Mouse (Mus musculus) lung, embryonic 14.5 days (tissue): ENCODE data around the gene Card10. TPM values are rescaled to one million over a fixed set of nuclear protein-coding genes. Genes with fewer than 3 reads are reported as not detected.

Experiments used
- ATAC-seq: fragments of 200-750 bp; cut with Nextera tagmentation; 2 replicates; pipeline ENCODE4 v1.8.0; 2017; ENCODE audit warnings: mild to moderate bottlenecking, moderate TSS enrichment, moderate library complexity; ENCODE audit not compliant: insufficient read depth
- DNase-seq: peaks from one replicate; pipeline ENCODE4 v3.0.0-alpha.2; 2015
- H3K27ac ChIP-seq: fragments of 300-500 bp; sonication (generic); 2 replicates; pipeline ENCODE4 v1.5.1; 2014; ENCODE audit warnings: low read depth, mild to moderate bottlenecking, moderate library complexity
- H3K27me3 ChIP-seq: fragments of 300-500 bp; sonication (generic); 2 replicates; pipeline ENCODE4 v1.6.1; 2014; ENCODE audit warnings: low read length, control low read depth; ENCODE audit not compliant: insufficient read depth
- H3K36me3 ChIP-seq: fragments of 300-500 bp; sonication (generic); 2 replicates; pipeline ENCODE4 v1.6.1; 2014; ENCODE audit warnings: control low read depth; ENCODE audit not compliant: insufficient read depth
- H3K4me1 ChIP-seq: fragments of 300-500 bp; sonication (generic); 2 replicates; pipeline ENCODE4 v1.6.1; 2014; ENCODE audit warnings: antibody characterized with exemption, control low read depth; ENCODE audit not compliant: insufficient read depth
- H3K4me2 ChIP-seq: fragments of 300-500 bp; sonication (generic); 2 replicates; pipeline ENCODE4 v1.6.1; 2014; ENCODE audit warnings: mild to moderate bottlenecking
- H3K4me3 ChIP-seq: fragments of 300-500 bp; sonication (generic); 2 replicates; pipeline ENCODE4 v1.5.1; 2014; ENCODE audit warnings: low read depth, low read length
- H3K9ac ChIP-seq: fragments of 300-500 bp; sonication (generic); 2 replicates; pipeline ENCODE4 v1.6.1; 2014
- H3K9me3 ChIP-seq: fragments of 300-500 bp; sonication (generic); 2 replicates; pipeline ENCODE4 v1.6.1; 2016; ENCODE audit warnings: low read depth, low read length, control low read depth
- CTCF ChIP-seq: IDR thresholded peaks from 2 replicates; pipeline ENCODE4 v1.5.1; 2016; ENCODE audit warnings: antibody characterized with exemption, low read depth
- whole genome bisulfite sequencing: fragments of 180-500 bp; shearing (Covaris S2); extraction: QIAGEN DNeasy Blood & Tissue Kit; methylation state at CpG from one replicate; pipeline ENCODE4 v1.1.7; 2014; 5-methylcytosine and 5-hydroxymethylcytosine counted together
- polyA plus RNA-seq: library from polyadenylated mRNA; unstranded; fragments of >200 nt; fragmentation: Nextera tagmentation; extraction: Ambion mirVana; gene quantifications from 2 replicates; pipeline ENCODE4 v1.2.1, GENCODE M21; 2014

Card10 gene
- polyA plus RNA-seq, 1 experiment from 2014 or later = 8.5 TPM

- Histone ChIP-seq H3K4me1 (peaks cover 32% of the 10 kb centered on the region), H3K9ac (peak overlapping the region; percentile 7; the same call in 1 of the 2 replicates), H3K4me2 (no peak overlapping the region; the same call in 1 of the 2 replicates), H3K27me3 (no peaks in the 10 kb centered on the region), H3K36me3 (peaks cover 12% of the 10 kb centered on the region), H3K9me3 (no peaks in the 10 kb centered on the region), H3K27ac (peak overlapping the region; percentile 62), H3K4me3 (no peak overlapping the region)
- DNase-seq (no peak), ATAC-seq (no peak)
- 51% methylated on average over 6 of the region's 6 CpGs for WGBS
- TF ChIP-seq CTCF = no peak
Measured at GRCm38 (mm10) chr15:78841161-78841790, 38.4 kb upstream of the Card10 start.

GRCm38 (mm10) chr15:78840751-78841150 lies 37.9 kb upstream of the Card10 start:
- peaks cover 33% of the 10 kb centered on the region for H3K4me1 ChIP-seq
- DNase-seq = no peak
- 63% methylated on average over 11 of the region's 11 CpGs for WGBS

DNA sequence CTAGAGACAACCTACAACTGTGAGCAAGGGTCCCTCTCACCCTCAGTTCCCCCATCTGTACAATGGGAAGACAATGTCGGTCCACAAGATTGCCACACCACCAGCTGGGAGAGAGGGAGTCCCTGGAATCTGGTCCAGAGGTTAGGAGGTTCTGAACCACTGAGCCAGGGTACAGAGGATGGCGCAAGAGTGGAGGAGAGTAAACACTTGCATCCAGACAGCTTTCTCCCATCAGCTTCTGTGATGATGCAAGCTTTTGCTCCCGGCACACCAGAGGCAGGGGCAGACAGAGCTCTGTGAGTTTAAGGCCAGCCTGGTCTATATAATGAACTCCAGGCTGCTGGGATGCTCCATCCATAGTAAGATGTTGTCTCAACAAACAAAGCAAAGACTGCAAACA lies 37.4 kb upstream of the Card10 start:
- H3K4me2 ChIP-seq = no peak overlapping the region
- no peaks in the 10 kb centered on the region for H3K9me3 ChIP-seq
- ATAC-seq (no peak; the same call in 1 of the 2 replicates), DNase-seq (peak; percentile 76)
- no peak overlapping the region for H3K9ac ChIP-seq
- peak overlapping the region; percentile 47 for H3K27ac ChIP-seq
- TF ChIP-seq CTCF = no peak
- peaks cover 33% of the 10 kb centered on the region for H3K4me1 ChIP-seq
- H3K27me3 ChIP-seq = no peaks in the 10 kb centered on the region
- WGBS = 34% methylated on average over 3 of the region's 3 CpGs
- peaks cover 1% of the 10 kb centered on the region; the same call in 1 of the 2 replicates for H3K36me3 ChIP-seq
- no peak overlapping the region for H3K4me3 ChIP-seq

More at GRCm38 (mm10) chr15:78840751-78841150, 37.9 kb upstream of the Card10 start:
- no peaks in the 10 kb centered on the region for H3K27me3 ChIP-seq
- TF ChIP-seq CTCF = no peak
- ATAC-seq = no peak
- H3K27ac ChIP-seq = peak overlapping the region; percentile 47; the same call in 1 of the 2 replicates
- no peak overlapping the region for H3K4me2 ChIP-seq
- no peaks in the 10 kb centered on the region for H3K9me3 ChIP-seq
- H3K4me3 ChIP-seq = no peak overlapping the region
- H3K9ac ChIP-seq = no peak overlapping the region
- peaks cover 6% of the 10 kb centered on the region for H3K36me3 ChIP-seq

- Histone ChIP-seq H3K9ac (no peak overlapping the region), H3K4me1 (peaks cover 37% of the 10 kb centered on the region), H3K36me3 (no peaks in the 10 kb centered on the region), H3K27ac (peak overlapping the region; percentile 47), H3K4me2 (no peak overlapping the region), H3K27me3 (no peaks in the 10 kb centered on the region), H3K4me3 (no peak overlapping the region), H3K9me3 (no peaks in the 10 kb centered on the region)
- DNase-seq (peak; percentile 77), ATAC-seq (no peak)
- 16% methylated on average over 2 of the region's 2 CpGs for WGBS
- TF ChIP-seq CTCF = no peak
Measured at GRCm38 (mm10) chr15:78839744-78840143, 36.9 kb upstream of the Card10 start.

- Histone ChIP-seq H3K27me3 (no peaks in the 10 kb centered on the region), H3K9me3 (no peaks in the 10 kb centered on the region), H3K4me2 (peak overlapping the region; percentile 25), H3K27ac (peak overlapping the region; percentile 97), H3K4me3 (no peak overlapping the region), H3K9ac (peak overlapping the region; percentile 11; the same call in 1 of the 2 replicates), H3K4me1 (peaks cover 59% of the 10 kb centered on the region), H3K36me3 (no peaks in the 10 kb centered on the region)
- 10% methylated on average over 8 of the region's 8 CpGs for WGBS
- 0 out of 2 replicates have a peak, but pooled peaks have one; percentile 2 for ATAC-seq
- DNase-seq = peak; percentile 86
- TF ChIP-seq CTCF = no peak
Measured at GRCm38 (mm10) chr15:78836086-78836621, 33.3 kb upstream of the Card10 start.

- 11% methylated on average over 12 of the region's 12 CpGs for WGBS
- H3K27me3 ChIP-seq = no peaks in the 10 kb centered on the region
- H3K4me1 ChIP-seq = peaks cover 52% of the 10 kb centered on the region
- ATAC-seq (peak; percentile 1; the same call in 1 of the 2 replicates), DNase-seq (peak; percentile 64)
- H3K9ac ChIP-seq = peak overlapping the region; percentile 6; the same call in 1 of the 2 replicates
- no peak overlapping the region for H3K4me3 ChIP-seq
- no peak for TF ChIP-seq CTCF
- H3K4me2 ChIP-seq = peak overlapping the region; percentile 25
- H3K9me3 ChIP-seq = no peaks in the 10 kb centered on the region
- H3K27ac ChIP-seq = peak overlapping the region; percentile 97
- H3K36me3 ChIP-seq = no peaks in the 10 kb centered on the region
Measured at GRCm38 (mm10) chr15:78835200-78836085, 32.6 kb upstream of the Card10 start.
